Mouse (Mus musculus) ES-Bruce4 (cell line): ENCODE data around the gene Mettl24. TPM values are rescaled to one million over a fixed set of nuclear protein-coding genes. Genes with fewer than 3 reads are reported as not detected.

Experiments used
- H3K27ac ChIP-seq: 2 replicates; pipeline ENCODE4 v1.5.1; 2012; ENCODE audit warnings: low read length, inconsistent platforms; ENCODE audit not compliant: insufficient read depth
- H3K27me3 ChIP-seq: 2 replicates; pipeline ENCODE4 v1.6.1; 2012; ENCODE audit warnings: mild to moderate bottlenecking, low read length, inconsistent platforms; ENCODE audit not compliant: control insufficient read depth, poor library complexity, insufficient read depth, severe bottlenecking
- H3K36me3 ChIP-seq: 2 replicates; pipeline ENCODE4 v1.6.1; 2012; ENCODE audit warnings: inconsistent platforms, mild to moderate bottlenecking, low read length, moderate library complexity; ENCODE audit not compliant: control insufficient read depth, poor library complexity, insufficient read depth, severe bottlenecking
- H3K4me1 ChIP-seq: one replicate; pipeline ENCODE4 v1.8.1; 2011; ENCODE audit warnings: low read length; ENCODE audit not compliant: control insufficient read depth, insufficient read depth
- H3K4me3 ChIP-seq: 2 replicates; pipeline ENCODE4 v1.5.1; 2011; ENCODE audit warnings: low read depth, mild to moderate bottlenecking, low read length
- H3K9ac ChIP-seq: 2 replicates; pipeline ENCODE4 v1.6.1; 2012; ENCODE audit warnings: low read depth, mild to moderate bottlenecking, inconsistent platforms; ENCODE audit not compliant: poor library complexity, severe bottlenecking
- H3K9me3 ChIP-seq: replicated peaks from 2 replicates; pipeline ENCODE4 v1.6.1; 2012; ENCODE audit warnings: mild to moderate bottlenecking, low read length, inconsistent platforms; ENCODE audit not compliant: control insufficient read depth, poor library complexity, insufficient read depth, severe bottlenecking
- CTCF ChIP-seq: IDR thresholded peaks from one replicate; pipeline ENCODE4 v1.8.1; 2011; ENCODE audit warnings: low read depth, low read length
- EP300 ChIP-seq: IDR thresholded peaks from 2 replicates; pipeline ENCODE4 v1.6.1; 2011; ENCODE audit warnings: low read depth, low read length; ENCODE audit not compliant: insufficient read depth
- POLR2A ChIP-seq: IDR thresholded peaks from one replicate; pipeline ENCODE4 v1.8.1; 2011; ENCODE audit warnings: low read length; ENCODE audit not compliant: insufficient read depth
- polyA plus RNA-seq: library from polyadenylated mRNA; stranded (reverse); fragments of >200 nt; gene quantifications from 2 replicates; pipeline ENCODE4 v1.2.4, GENCODE M21; 2011; ENCODE audit warnings: low read depth; ENCODE audit not compliant: missing spikeins, insufficient read depth, insufficient read length

Gene Mettl24
- polyA plus RNA-seq, 1 experiment, result 0.39 TPM

DNA sequence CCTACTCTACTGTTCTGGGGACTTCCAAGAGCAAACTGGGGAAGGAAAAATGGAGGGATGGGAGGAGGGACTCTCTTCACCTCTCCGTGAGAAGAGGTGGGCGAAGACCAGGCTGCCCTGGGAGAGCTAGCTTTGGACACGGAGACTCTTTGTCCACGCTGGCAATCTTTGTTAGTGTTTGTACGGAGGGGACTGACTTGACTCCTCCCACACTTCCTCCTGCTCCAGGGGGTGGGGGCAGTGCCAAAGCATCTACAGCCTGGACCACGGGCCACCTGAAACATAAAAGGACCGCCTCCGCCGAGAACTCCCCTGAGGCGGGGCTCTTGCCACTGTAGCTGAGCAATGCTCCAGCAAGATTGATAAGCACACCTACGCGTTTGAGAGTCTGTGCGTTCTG is 8.9 kb upstream of the Mettl24 start:
- Histone ChIP-seq H3K4me3 (no peak overlapping the region), H3K9ac (no peak overlapping the region), H3K27ac (no peak overlapping the region), H3K4me1 (no peaks in the 10 kb centered on the region), H3K36me3 (no peaks in the 10 kb centered on the region), H3K27me3 (no peaks in the 10 kb centered on the region), H3K9me3 (no peaks in the 10 kb centered on the region)
- TF ChIP-seq EP300 (no peak), CTCF (no peak), POLR2A (no peak)

DNA sequence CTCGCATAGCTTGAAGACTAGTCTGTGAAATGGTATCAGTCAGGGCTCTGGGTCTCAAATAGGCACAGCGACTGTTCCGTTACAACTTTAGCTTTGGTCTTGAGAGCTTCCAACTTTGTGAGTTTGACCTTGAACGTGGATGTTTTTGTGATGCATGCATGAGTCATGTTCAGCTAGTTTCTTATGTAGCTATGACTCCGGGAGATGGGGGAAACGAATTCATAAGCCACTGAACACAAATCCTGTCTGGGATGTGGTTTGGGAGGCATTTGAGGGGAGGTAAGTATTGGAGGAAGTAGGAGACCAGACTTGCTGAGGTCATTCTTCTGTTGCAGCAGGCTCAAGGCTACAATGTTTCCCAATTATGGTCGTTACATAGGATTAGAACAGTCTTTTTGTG is 7.2 kb upstream of the Mettl24 start:
- TF ChIP-seq POLR2A (no peak), CTCF (no peak), EP300 (no peak)

DNA sequence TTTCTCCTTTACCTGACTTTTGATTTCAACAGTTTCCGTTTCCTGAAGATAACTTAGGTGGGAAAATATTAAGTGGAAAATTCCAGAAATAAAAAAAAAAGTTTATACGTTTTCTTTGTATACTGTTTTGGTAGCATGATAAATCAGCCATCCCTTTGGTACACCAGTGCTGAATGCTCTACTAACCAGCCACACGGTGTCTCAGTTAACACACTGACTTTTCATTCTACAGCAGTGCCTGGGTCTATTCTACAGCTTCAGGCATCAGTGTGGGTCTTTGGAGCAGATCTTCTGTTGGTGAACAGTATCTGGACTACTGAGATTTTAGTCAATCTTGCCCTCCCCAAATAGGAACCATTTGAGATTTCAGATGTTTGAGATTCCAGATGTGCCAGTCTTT is 4.6 kb upstream of the Mettl24 start:
- H3K27ac ChIP-seq, result no peak overlapping the region
- no peak overlapping the region for H3K4me3 ChIP-seq
- no peaks in the 10 kb centered on the region for H3K4me1 ChIP-seq
- no peaks in the 10 kb centered on the region for H3K36me3 ChIP-seq
- H3K9me3 ChIP-seq, result no peaks in the 10 kb centered on the region
- H3K27me3 ChIP-seq, result no peaks in the 10 kb centered on the region
- no peak for TF ChIP-seq EP300
- no peak for TF ChIP-seq POLR2A
- TF ChIP-seq CTCF, result no peak
- H3K9ac ChIP-seq, result no peak overlapping the region

More for the DNA sequence above, 7.2 kb upstream of the Mettl24 start:
- Histone ChIP-seq H3K27me3 (no peaks in the 10 kb centered on the region), H3K36me3 (no peaks in the 10 kb centered on the region), H3K4me1 (no peaks in the 10 kb centered on the region), H3K9ac (no peak overlapping the region), H3K4me3 (no peak overlapping the region), H3K9me3 (no peaks in the 10 kb centered on the region), H3K27ac (no peak overlapping the region)

DNA sequence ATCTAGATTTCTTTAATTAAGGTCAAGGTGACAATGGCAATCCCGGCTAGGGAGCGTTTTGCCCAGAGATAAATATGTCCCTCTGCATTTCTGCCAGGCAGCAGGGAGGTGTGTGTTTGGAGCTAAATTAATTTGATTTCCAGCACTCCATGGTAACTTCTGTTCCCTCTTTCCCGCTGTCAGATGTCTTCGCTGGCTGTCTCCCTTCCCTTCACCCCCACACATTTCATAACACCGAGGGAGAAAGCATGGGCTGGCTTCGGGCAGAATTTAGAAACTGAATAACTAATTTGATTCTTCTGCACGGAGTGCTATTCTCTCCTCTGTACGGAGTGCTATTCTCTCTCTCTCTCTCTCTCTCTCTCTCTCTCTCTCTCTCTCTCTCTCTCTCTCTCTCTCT is 612 bp upstream of the Mettl24 start:
- Histone ChIP-seq H3K27me3 (no peaks in the 10 kb centered on the region), H3K27ac (no peak overlapping the region), H3K36me3 (no peaks in the 10 kb centered on the region), H3K9me3 (no peaks in the 10 kb centered on the region), H3K4me3 (no peak overlapping the region), H3K4me1 (no peaks in the 10 kb centered on the region), H3K9ac (no peak overlapping the region)
- TF ChIP-seq CTCF (no peak), EP300 (no peak), POLR2A (no peak)

DNA sequence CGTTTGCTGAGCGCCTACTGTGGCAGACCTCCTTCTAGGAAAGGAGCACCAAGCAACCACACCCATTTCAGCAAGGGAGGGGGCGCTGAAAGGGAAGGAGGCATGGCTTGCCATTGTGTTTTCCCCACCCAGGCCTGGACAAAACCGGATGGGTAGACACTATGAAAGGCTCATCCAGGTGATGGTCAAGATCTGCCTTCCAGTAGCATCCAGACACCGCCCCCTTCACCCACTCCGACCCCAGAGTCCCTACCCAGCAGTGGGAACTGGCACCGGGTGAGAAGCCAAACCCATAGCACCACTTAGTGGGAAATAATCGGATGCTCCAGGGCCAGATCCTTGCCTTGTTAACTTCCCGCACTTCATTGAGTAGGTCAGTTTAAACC is 779 bp downstream of the Mettl24 start:
- no peak overlapping the region for H3K9ac ChIP-seq
- no peak overlapping the region for H3K27ac ChIP-seq

DNA sequence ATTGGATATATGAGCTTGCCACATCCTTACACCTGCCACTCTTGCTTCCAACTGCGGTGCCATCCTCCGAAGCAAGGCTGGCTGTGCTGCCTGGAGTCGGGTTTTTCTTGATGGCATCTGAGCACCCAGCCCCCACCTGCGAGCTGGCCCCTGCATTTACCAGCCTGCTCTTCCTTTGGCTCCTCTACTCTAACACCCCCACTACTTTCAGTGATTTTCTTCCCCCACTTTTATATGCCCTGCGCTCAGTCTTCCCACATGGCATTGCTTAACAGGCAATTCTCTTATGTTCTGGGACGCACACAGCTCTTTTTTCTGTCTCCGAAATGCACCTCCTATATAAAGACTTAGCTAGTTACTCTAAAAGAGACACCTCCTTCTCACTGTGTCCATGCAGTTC is 1.2 kb downstream of the Mettl24 start:
- Histone ChIP-seq H3K27ac (no peak overlapping the region), H3K4me3 (no peak overlapping the region), H3K27me3 (no peaks in the 10 kb centered on the region), H3K9me3 (no peaks in the 10 kb centered on the region), H3K9ac (no peak overlapping the region), H3K4me1 (no peaks in the 10 kb centered on the region), H3K36me3 (no peaks in the 10 kb centered on the region)
- TF ChIP-seq POLR2A (no peak), CTCF (no peak), EP300 (no peak)

More for the DNA sequence above, 779 bp downstream of the Mettl24 start:
- Histone ChIP-seq H3K9me3 (no peaks in the 10 kb centered on the region), H3K36me3 (no peaks in the 10 kb centered on the region), H3K27me3 (no peaks in the 10 kb centered on the region), H3K4me1 (no peaks in the 10 kb centered on the region), H3K4me3 (peak overlapping the region; percentile 62; the same call in 1 of the 2 replicates)
- TF ChIP-seq POLR2A, result no peak
- TF ChIP-seq EP300, result no peak
- TF ChIP-seq CTCF, result no peak
